Mouse (Mus musculus): ENCODE data around the gene Vps13d.

The Vps13d gene

GRCm38 (mm10) chr4:144968371-144968770 is 226.4 kb downstream of the Vps13d start:
- no peak for DNase-seq

DNA sequence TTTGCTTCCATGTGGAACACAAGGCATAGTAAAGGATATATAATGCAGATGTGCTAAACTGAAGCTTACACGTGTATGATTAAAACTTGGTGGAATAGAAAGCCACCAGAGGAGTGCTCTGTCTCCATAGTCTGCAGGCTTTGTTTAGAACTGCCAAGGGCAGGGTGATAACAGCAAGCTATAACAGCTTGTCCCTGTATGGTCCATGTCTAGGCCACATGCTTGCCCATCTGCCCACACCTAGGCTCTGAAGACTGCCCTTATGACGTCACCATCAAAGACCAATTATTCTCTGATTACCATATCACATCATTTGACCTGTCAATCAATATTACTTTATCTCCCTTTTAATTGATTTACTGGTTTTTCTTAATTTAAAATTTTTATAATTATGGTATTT is 229.6 kb downstream of the Vps13d start:
- DNase-seq, result no peak

- no peak for DNase-seq
Measured at GRCm38 (mm10) chr4:144961696-144962095, 233.1 kb downstream of the Vps13d start.

DNA sequence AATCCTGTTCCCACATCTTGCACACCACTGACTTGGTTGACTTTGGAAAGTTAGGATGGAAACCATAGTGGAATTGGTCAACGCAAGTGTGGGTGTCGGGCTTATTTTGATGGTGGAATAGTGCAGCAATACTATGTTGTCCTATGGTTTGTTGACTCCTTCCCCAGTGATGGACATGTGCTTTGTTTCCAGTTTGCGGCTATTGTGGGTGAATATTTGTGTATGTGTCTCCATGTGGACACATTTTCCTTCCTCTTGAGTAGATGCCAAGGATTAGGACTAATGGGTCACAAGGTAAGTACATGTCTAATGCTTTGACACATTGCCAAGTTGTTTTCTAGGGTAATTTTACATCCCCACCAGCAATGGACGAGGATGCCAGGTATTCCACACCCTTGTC is 233.6 kb downstream of the Vps13d start:
- DNase-seq, result no peak

DNA sequence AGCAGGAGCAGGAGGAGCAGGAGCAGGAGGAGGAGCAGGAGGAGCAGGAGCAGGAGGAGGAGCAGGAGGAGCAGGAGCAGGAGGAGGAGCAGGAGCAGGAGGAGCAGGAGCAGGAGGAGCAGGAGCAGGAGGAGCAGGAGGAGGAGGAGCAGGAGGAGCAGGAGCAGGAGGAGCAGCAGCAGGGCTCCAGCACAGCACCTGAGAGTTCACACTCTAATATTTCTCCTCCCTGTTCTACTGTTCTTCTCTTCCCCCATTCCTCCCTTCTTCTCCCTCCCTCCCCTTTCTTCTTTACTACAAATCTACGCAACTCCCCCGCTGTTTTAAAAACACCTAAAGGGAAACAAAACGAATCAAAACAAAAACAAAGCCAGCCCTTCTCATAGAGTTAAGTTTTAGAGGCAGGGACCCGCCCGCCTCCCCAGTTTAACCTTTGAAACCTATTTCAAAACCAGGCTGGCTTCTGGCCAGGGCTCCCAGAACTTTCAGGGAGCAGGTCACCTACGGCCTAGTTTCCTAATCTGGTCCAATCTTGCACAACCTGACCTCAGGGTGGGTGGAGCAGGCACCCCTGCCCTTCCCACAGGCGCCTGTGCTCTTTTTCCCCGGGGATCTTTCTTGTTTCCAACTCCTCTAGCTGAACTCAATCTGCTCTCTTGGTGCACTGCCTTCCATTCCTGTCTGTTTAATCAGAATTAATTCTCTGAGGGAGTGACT is 234.5 kb downstream of the Vps13d start:
- DNase-seq, result no peak

DNA sequence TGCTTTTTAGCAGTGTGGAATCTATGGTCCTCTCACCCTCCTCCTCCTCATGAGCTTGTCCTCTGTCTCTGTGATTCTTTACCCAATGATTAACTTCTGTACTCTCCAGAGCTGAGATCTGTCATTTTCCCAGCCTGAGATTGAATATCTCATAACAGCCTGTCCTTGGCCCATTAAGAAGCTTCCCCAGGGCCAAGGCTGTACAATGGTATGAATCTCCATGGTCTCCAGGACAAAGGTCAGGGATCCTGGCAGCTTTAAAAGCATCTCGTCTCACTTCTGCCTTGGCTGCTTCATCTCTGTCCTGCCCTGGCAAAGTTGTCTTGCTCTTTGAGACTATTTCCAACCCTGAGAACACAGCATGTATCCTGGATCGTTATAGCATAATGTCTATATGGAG is 237.1 kb downstream of the Vps13d start:
- no peak for DNase-seq

DNA sequence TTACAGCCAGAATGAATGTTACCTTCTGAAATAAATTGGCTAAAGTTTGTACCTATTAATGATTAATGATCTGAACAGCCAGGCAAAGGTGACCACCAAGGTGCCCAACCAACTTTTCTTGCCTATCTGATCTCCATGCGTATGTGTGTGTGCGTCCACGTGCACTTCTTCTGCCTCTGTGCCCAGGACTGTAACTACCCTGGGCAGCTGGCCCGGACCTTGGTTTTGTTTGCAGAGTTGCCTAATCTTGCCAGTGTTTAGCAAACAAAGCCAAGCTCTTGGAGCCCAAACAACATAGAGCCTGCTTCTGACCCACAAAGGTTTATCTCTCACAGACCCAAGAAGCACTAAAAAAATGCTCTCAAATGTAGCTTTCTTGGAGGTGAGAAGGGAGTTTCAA is 237.6 kb downstream of the Vps13d start:
- DNase-seq, result no peak

GRCm38 (mm10) chr4:144956293-144956692 is 238.5 kb downstream of the Vps13d start:
- DNase-seq, result no peak

DNA sequence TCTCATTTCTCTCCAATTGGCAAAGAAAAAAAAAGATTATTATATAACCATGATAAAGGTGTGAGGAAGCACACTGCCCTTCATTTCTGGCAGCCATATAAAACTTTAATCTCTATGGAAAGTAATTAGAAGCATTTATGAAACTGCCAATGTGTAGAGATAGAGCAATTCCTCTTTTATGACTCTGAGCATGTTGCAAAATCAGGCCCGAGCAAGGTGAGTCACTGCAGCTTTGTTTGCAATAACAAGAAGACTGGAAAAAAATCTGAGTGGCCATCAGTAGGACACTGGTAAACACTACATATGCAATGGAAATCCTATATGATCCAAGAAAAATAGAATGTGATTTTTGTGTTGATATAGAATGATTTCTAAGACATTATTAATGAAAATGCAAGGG is 238.9 kb downstream of the Vps13d start:
- DNase-seq, result no peak

DNA sequence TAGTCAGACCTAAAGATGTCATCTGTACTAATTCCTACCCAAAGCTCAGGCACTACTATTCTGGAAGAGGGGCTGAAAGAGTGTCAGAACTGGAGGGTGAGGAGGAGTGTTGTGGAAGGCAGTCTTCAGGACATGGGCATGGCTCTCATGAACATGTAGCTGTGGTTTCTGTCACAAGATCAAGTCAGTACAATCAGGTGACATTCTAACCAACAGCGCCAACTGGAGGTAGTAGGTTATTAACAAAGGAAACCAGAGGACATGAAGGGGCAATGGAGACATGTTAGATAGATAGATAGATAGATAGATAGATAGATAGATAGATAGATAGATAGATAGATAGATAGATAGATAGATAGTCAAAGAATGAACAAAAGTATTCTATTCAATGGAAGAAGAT is 241.4 kb downstream of the Vps13d start:
- no peak for DNase-seq

DNA sequence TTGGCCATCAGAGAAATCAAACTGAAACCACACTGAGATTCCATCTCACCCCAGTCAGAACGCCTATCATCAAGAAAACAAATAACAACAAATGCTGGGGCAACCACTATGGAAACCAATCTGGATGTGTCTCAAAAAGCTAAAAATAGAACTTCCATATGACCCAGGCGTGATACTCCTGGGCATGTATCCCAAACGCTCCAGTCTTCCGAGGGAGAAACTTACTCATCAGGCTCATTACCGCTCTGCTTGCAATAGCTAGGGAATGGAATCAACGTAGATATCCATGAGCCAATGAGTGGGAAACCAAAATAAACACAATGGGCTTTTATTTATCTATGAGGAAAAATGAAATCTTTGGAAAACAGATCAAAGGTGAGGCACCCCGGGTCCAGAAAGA is 242.9 kb downstream of the Vps13d start:
- no peak for DNase-seq

DNA sequence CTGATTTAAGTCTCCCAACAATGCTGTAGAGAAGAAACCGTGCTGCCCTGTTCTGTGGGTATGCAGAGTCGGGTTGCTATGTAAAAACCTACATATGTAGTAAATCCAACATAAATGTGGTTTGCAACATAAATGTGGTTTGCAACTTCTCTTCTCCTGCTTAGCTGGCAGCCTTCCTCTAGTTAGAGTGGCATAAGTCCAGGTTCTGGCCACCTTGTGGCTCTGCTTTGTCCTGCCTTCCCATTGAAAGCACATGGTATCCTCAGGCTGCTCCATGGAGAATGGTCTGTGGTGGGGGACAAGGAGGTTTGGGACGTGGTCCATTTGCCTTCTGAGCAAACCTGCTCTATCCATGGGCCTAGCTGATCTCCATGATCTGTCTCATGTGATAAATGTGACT is 243.9 kb downstream of the Vps13d start:
- DNase-seq, result no peak

DNA sequence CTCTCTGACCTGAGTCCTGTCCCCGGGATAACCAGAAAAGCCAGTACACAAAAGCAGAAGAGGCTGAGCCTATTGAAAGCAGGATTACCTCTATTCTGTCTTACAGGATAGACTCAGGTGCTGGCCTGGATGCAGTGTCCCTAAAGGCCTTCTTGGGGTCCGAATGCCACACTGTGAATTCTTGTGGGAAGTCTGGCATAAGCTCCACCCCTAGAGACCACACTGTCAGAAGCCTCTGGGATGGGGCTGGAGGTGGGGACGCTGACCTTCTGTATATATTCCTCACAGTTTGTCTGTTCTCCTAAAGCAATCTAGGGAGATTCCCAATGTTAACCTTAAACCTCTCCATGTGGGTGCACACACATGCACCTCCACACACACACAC is 244.5 kb downstream of the Vps13d start:
- no peak for DNase-seq

- peak; percentile 36 for DNase-seq
Measured at GRCm38 (mm10) chr4:144949441-144950326, 245.1 kb downstream of the Vps13d start.

DNA sequence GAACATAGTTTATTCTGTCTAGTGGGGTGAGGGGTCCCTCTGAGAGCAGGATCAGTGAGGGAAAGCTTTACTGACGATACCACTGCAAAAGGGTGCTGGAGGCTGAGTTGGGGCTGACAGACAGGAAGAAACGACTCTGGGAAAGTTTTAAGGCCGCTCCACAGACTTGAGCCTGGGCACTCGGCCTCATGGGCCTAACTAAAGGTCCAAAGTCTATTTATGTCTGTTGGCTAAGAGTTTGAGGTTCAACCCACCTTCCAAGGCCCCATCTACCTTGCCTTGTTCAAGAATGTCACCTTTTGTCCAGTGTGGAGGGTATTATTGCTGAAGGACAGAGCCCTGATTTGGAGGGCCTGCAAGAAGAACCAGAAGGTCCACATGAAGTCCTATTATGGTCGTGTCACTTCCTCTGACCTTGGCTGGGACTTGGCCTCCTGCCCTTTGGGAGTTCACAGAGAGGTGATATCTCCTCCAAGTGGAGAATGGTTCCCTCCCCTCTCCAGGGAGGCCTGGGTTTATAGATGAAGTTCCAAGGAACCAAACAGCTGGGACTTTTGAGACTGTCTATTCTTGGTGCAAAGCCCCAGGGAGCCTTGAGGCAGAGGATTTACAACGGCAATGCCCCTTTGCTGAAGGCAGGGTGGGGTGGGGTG is 246.9 kb downstream of the Vps13d start:
- no peak for DNase-seq

- DNase-seq, result no peak
Measured at GRCm38 (mm10) chr4:144943273-144943672, 251.5 kb downstream of the Vps13d start.

DNA sequence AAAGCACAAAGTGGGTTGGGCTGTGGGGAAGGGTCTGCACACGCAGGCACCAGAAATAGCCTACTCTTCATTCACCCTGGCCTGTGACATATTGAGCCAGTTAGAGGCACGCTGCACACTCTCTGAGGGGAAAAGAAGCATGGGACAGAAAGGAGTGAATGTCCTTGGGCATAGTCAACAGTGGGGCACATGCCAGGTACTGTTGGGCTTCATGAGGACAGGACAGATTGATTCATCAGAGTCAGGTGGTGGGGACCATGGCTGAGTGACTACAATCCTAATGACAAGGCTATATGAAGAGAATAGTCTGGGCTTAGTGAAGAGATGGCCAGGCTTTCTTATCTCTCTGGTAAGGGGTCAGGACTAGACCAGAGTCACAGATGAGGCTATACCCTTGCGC is 252.4 kb downstream of the Vps13d start:
- DNase-seq, result no peak

DNA sequence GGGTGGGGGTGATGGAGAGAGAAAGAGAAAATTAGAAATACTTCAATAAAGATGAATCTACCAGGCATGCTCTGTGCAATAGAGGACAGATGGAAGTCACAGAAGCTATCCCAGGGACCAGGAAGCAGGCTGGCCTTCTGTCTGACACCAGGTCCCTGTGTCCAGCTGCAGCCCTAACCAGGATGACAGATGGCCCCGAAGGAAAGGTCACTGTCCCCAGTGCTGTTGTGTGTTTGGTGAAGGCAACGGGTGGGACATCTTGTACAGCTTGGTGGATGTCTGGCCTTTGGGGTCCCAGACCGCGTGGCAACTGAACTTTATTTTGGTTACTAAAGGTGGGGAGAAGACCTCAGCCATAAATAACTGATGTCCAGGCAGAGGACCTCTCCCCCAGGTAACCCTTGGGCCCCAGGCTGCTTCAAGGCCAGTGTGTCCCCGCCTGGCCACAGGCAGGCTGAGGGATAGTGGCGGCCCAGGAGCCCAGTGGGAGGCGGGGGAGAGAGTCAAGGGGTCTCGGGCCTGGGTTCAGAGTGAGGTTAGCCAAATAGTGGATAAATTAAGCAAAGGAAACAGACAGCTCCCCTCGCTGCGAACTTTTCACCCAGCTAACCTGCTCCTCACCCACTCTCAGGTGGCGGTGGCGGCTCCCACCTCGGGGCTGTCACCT is 253.9 kb downstream of the Vps13d start:
- no peak for DNase-seq

DNA sequence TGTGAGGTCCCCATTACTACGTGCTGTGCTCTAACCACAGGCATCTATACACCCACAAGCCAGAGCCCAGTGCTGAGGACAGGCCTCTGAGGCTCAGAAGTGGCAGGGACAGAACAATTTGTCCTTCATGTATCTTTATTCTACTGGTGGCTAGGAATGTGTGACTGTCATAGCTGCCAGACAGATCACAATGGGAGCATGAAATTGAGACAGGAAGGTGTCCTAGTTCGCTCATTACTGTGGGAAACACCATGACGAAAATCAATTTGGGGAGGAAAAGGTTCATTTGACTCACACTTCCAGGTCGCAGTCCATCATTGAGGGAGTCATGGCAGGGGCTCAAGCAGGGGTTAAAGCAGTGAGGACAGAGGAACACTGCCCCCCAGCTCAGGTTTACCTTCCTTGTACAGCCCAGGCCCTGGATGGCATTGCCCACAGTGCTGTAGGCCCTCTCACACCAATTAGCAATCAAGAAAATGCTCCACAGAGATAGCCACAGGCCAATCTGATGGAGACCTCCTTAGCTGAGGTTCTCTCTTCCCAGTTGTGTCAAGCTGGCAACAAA is 254.9 kb downstream of the Vps13d start:
- no peak for DNase-seq

- DNase-seq, result no peak
Measured at GRCm38 (mm10) chr4:144936563-144937154, 258.1 kb downstream of the Vps13d start.

DNA sequence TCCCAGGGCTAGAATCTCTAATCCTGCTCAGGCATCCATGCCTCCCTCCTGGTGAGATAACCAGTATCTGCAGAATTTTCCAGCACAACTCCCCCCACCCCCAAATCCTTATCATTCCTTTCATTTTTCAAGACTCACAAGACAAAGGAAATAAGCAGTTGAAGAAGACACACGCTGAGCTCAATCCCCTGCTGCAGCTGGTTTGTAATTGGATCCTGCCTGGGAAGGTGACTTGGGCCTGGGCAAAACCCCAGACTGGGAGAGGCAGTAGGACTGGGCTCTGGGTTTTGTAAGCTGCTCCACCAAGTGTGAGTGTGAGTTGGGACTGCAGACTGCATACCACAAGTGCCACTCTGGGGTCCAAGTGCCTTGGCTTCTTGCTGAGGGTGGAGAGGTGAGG is 260.3 kb downstream of the Vps13d start:
- no peak for DNase-seq

DNA sequence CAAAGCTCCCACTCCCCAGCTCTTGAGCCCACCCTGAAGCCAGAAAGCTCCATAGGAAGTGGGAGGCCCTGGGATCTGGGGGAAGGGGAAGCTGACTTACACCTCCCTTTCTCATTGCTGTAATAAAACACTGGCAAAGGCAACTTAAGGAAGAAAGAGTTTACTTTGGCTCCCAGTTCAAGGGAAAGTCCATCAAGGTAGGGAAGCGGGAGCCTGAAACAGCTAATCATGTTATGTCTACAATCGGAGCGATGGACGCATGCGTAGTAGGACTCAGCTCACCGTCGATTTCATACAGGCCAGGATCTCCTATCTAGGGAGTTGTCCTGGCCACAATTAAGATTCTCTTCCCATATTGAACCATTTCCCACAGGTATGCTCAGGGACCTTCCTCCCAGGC is 263.6 kb downstream of the Vps13d start:
- no peak for DNase-seq

- peak; percentile 28 for DNase-seq
Measured at GRCm38 (mm10) chr4:144930366-144930765, 264.4 kb downstream of the Vps13d start.
